Mouse (Mus musculus): ENCODE results near the gene Rnf185.

Gene Rnf185

GRCm38 (mm10) chr11:3390789-3391188 lies 61.4 kb downstream of the Rnf185 start:
- no peak for DNase-seq

GRCm38 (mm10) chr11:3389996-3390395 lies 62.2 kb downstream of the Rnf185 start:
- DNase-seq, result no peak

GRCm38 (mm10) chr11:3387482-3388196 lies 64.5 kb downstream of the Rnf185 start:
- no peak for DNase-seq

- DNase-seq, result peak; percentile 95
Observed at GRCm38 (mm10) chr11:3386941-3387368, 65.2 kb downstream of the Rnf185 start.

- DNase-seq, result no peak
Observed at GRCm38 (mm10) chr11:3382602-3383594, 69.3 kb downstream of the Rnf185 start.

GRCm38 (mm10) chr11:3381148-3381814 lies 70.9 kb downstream of the Rnf185 start:
- no peak for DNase-seq

GRCm38 (mm10) chr11:3379427-3379826 lies 72.7 kb downstream of the Rnf185 start:
- DNase-seq, result no peak

- no peak for DNase-seq
Observed at GRCm38 (mm10) chr11:3374741-3375140, 77.4 kb downstream of the Rnf185 start.

- no peak for DNase-seq
Observed at GRCm38 (mm10) chr11:3374293-3374645, 77.9 kb downstream of the Rnf185 start.

GRCm38 (mm10) chr11:3373591-3374292 lies 78.4 kb downstream of the Rnf185 start:
- no peak for DNase-seq

GRCm38 (mm10) chr11:3371599-3372295 lies 80.4 kb downstream of the Rnf185 start:
- DNase-seq, result no peak

GRCm38 (mm10) chr11:3370928-3371598 lies 81.1 kb downstream of the Rnf185 start:
- peak; percentile 77 for DNase-seq

GRCm38 (mm10) chr11:3370162-3370561 lies 82.0 kb downstream of the Rnf185 start:
- no peak for DNase-seq

GRCm38 (mm10) chr11:3369449-3369848 lies 82.7 kb downstream of the Rnf185 start:
- no peak for DNase-seq

GRCm38 (mm10) chr11:3368983-3369382 lies 83.2 kb downstream of the Rnf185 start:
- no peak for DNase-seq

- no peak for DNase-seq
Observed at GRCm38 (mm10) chr11:3366411-3366810, 85.8 kb downstream of the Rnf185 start.

Data from lung, postnatal 14 days (tissue).